In genomic region chr12:21180091-21180490, GRCm38 (mm10) we compare ENCODE assay signal across 20 mouse cellular contexts.
"Had no signal": no experiment of that assay in that cellular context is flagged by ENCODE, and none has a peak within 500 bp of the region (broad histone marks: within the 10 kb centered on the region; RNA-seq: fewer than 3 reads in every experiment).

No protein-coding gene starts in this region.

- H3K9me3 ChIP-seq: intestine, embryonic 15.5 days; kidney, embryonic 15.5 days; limb, embryonic 12.5 days; limb, embryonic 15.5 days; midbrain, embryonic 12.5 days; midbrain, embryonic 15.5 days; neural tube, embryonic 12.5 days; neural tube, embryonic 15.5 days had no signal

- ATAC-seq: intestine, embryonic 15.5 days; lung, postnatal 0 days; midbrain, embryonic 15.5 days had no signal

- H3K27me3 ChIP-seq: intestine, embryonic 15.5 days; kidney, embryonic 15.5 days; limb, embryonic 12.5 days; limb, embryonic 15.5 days; midbrain, embryonic 12.5 days; midbrain, embryonic 15.5 days; neural tube, embryonic 12.5 days; neural tube, embryonic 15.5 days had no signal

- H3K36me3 ChIP-seq: intestine, embryonic 15.5 days; kidney, embryonic 15.5 days; limb, embryonic 15.5 days; midbrain, embryonic 12.5 days; midbrain, embryonic 15.5 days; neural tube, embryonic 12.5 days; neural tube, embryonic 15.5 days had no signal

- H3K27ac ChIP-seq: intestine, embryonic 15.5 days; kidney, embryonic 15.5 days; limb, embryonic 12.5 days; limb, embryonic 15.5 days; midbrain, embryonic 12.5 days; midbrain, embryonic 15.5 days; neural tube, embryonic 12.5 days; neural tube, embryonic 15.5 days; stomach, postnatal 0 days had no signal

- H3K4me3 ChIP-seq: intestine, embryonic 15.5 days; kidney, embryonic 15.5 days; limb, embryonic 12.5 days; limb, embryonic 15.5 days; midbrain, embryonic 12.5 days; midbrain, embryonic 15.5 days; neural tube, embryonic 12.5 days; neural tube, embryonic 15.5 days had no signal

- H3K4me2 ChIP-seq: intestine, embryonic 15.5 days; kidney, embryonic 15.5 days; limb, embryonic 12.5 days; limb, embryonic 15.5 days; lung, embryonic 14.5 days; midbrain, embryonic 12.5 days; midbrain, embryonic 15.5 days; neural tube, embryonic 12.5 days; neural tube, embryonic 15.5 days had no signal

- DNase-seq: kidney, adult 11 months; kidney, adult 8-10 months; kidney, postnatal 10 days; kidney, postnatal 36 days; layer of hippocampus, postnatal 36 days; left cerebral cortex, postnatal 4 days; lung, embryonic 14.5 days; right cerebral cortex, adult 18-20 months; right cerebral cortex, postnatal 14 days; thymus, postnatal 36 days had no signal

- H3K4me1 ChIP-seq: limb, embryonic 12.5 days; limb, embryonic 15.5 days; midbrain, embryonic 15.5 days had no signal

- H3K9ac ChIP-seq: intestine, embryonic 15.5 days; kidney, embryonic 15.5 days; limb, embryonic 12.5 days; limb, embryonic 15.5 days; lung, embryonic 14.5 days; midbrain, embryonic 12.5 days; midbrain, embryonic 15.5 days; neural tube, embryonic 12.5 days; neural tube, embryonic 15.5 days had no signal
